Mouse (Mus musculus): ENCODE results near the gene Slc2a12.

DNA sequence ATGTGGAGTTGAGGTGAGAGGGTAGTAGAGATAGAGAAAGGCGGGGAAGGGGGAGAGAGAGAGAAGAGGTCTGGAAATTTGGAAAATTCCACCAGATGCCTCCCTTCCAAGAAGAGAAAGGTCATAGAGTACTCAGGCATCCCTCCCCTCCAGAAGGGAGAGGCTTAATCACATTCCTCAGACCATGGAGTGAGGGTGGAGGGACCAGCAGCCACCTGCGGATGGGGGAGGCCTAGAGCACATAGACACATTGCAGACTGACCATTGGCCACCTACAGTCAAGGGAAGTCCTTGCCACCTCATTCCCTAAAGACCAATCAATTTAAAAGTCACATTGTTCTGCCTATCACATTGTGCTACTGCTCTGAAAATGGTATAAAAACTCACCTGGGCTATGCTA, 40.0 kb upstream of the Slc2a12 start:
- TF ChIP-seq GATA1 (IDR thresholded peaks at IDR 0.05; ENCODE audit: low read length) (no peak), TAL1 (IDR thresholded peaks at IDR 0.05; ENCODE audit: low read length) (no peak)
